Mouse (Mus musculus): ENCODE results near the gene Cage1. TPM values are rescaled to one million over a fixed set of nuclear protein-coding genes. Genes with fewer than 3 reads are reported as not detected.

Gene Cage1
- polyA plus RNA-seq, 1 experiment from 2014 or later, result 1.7 TPM

DNA sequence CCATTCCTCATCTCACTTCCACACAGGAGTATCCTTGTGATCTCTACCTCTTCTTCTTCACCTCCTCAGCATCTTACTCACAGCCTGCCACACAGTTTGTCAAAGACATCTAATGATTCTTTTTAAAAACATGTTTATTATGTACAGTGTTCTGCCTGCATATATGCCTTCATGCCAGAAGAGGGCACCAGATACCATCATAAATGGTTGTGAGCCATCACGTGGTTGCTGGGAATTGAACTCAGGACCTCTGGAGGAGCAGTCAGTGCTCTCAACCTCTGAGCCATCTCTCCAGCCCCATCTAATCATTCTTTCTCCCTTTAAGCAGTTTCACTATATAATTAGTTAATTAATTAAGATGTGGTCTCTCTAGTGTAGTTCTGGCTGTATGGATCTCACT, 34.4 kb downstream of the Cage1 start:
- no peak overlapping the region for H3K4me2 ChIP-seq (replicated peaks)
- 33% methylated on average over 1 of the region's 1 CpGs for WGBS
- no peak overlapping the region for H3K9ac ChIP-seq
- H3K36me3 ChIP-seq, result no peaks in the 10 kb centered on the region
- ATAC-seq (ENCODE audit: low FRiP score), result no peak
- 0 out of 2 replicates have a peak, but pooled peaks cover 3% of the 10 kb centered on the region for H3K27me3 ChIP-seq
- H3K4me1 ChIP-seq, result no peaks in the 10 kb centered on the region
- no peaks in the 10 kb centered on the region for H3K9me3 ChIP-seq (replicated peaks)
- H3K4me3 ChIP-seq, result no peak overlapping the region
- H3K27ac ChIP-seq, result no peak overlapping the region

DNA sequence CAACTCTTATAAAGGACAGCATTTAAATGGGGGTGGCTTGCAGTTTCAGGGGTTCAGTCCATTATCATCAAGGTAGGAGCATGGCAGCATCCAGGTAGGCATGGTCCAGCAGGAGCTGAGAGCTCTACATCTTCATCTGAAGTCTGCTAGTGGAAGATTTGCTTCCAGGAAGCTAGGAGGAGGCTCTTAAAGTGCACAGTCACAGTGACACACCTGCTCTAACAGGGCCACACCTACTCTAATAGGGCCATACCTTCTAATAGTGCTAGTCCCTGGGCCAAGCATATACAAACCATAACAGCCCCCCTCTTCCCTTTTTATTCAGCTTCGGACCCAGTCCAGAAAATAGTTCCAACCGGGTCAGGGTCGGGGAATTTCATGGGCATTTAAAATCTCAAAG, 37.2 kb downstream of the Cage1 start:
- H3K4me2 ChIP-seq (replicated peaks), result no peak overlapping the region
- 0 out of 2 replicates have a peak, but pooled peaks cover 3% of the 10 kb centered on the region for H3K27me3 ChIP-seq
- no peak overlapping the region for H3K4me3 ChIP-seq
- no peak overlapping the region for H3K27ac ChIP-seq
- ATAC-seq (ENCODE audit: low FRiP score), result no peak
- 90% methylated on average over 3 of the region's 3 CpGs for WGBS
- no peak overlapping the region for H3K9ac ChIP-seq
- H3K36me3 ChIP-seq, result no peaks in the 10 kb centered on the region
- H3K4me1 ChIP-seq, result no peaks in the 10 kb centered on the region
- no peaks in the 10 kb centered on the region for H3K9me3 ChIP-seq (replicated peaks)

DNA sequence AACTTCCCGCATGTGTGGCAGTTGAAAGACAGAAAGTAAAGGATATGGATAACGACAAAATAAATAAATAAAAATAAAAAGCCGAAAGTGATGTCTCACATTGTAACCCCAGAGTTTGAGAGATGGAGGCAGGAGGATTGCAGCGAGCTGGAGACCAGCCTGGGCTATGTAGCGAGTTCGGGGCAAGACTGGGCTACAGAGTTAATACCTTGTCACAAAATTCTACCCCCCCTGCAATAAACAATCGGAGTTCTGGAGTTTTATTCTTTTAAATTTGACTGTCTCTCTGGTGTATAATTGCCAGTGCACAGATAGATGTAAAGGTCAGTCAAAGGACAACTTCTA, 42.5 kb downstream of the Cage1 start:
- peak overlapping the region; percentile 93; the same call in 1 of the 2 replicates for H3K9ac ChIP-seq
- H3K27me3 ChIP-seq, result no peaks in the 10 kb centered on the region
- H3K4me2 ChIP-seq (replicated peaks), result peak overlapping the region; percentile 83
- WGBS, result 24% methylated on average over 7 of the region's 7 CpGs
- peak overlapping the region; percentile 95 for H3K27ac ChIP-seq
- no peaks in the 10 kb centered on the region for H3K9me3 ChIP-seq (replicated peaks)
- ATAC-seq (ENCODE audit: low FRiP score), result peak; percentile 62
- H3K36me3 ChIP-seq, result peaks cover 20% of the 10 kb centered on the region
- peaks cover 9% of the 10 kb centered on the region for H3K4me1 ChIP-seq
- H3K4me3 ChIP-seq, result peak overlapping the region; percentile 95

DNA sequence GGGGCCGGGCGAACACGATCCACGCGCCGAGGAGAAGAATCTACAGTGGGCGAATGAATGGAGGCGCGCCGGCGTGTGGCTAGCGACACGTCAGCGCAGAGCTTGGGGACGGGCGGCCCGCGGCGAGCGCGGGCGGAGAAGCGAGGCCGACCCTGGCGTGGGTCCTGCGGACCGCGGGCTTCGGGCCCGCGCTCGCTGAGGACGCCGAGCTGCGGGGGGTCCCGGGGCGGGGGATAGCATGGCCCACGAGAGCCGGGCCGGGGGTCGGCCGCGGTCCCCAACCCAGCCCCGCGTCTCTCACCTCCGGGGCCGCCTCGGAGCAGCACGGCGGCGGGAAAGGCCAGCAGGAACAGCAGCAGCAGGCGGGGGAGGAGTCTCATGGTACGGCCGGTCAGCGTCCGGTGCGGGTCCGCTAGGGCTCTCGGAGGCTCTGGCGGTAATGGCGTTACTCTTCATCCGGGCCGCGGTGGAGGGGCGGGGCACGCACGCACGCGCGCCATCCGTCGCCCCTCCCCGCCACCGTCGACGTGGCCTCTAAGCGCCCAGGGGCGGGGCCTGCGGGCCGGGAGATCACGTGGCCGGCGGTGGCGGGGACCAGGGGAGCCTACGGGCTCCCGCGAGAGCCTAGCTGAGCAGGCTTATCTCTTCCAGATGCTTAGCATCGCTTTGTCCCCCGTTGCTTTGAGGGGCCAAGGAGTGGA, 43.0 kb downstream of the Cage1 start, which contains the start of gene Ssr1:
TSS of gene Ssr1 (minus strand) at position 514 of the 701 bp plus-strand sequence.
- peaks cover 9% of the 10 kb centered on the region for H3K4me1 ChIP-seq
- peak within 1 kb of the TSS; percentile 83 for H3K4me2 ChIP-seq (replicated peaks)
- H3K9ac ChIP-seq, result peak within 1 kb of the TSS; percentile 93
- under 1% methylated on average over 82 of the region's 89 CpGs for WGBS
- peak within 1 kb of the TSS; percentile 95 for H3K4me3 ChIP-seq
- peak within 1 kb of the TSS; percentile 95 for H3K27ac ChIP-seq
- H3K9me3 ChIP-seq (replicated peaks), result no peaks in the 10 kb centered on the region
- peak; percentile 99 for ATAC-seq (ENCODE audit: low FRiP score)
- H3K27me3 ChIP-seq, result no peaks in the 10 kb centered on the region
- H3K36me3 ChIP-seq, result peaks cover 25% of the 10 kb centered on the region

DNA sequence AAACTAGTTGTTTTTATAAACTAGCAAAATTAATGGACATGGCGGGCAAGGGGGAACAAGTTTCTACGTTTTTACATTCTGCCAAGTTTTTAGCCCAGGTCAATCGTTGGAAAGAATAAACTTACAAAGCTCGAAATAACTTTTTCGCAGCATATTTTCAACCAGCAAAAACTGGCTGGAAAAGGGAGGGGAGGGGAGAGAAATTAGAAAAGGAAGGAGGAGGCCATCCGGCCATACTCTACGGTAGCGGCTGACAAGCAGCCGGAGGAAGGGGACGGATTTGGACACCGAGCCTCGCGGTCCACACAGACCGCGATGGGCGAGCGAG, 43.5 kb downstream of the Cage1 start:
- H3K27me3 ChIP-seq, result no peaks in the 10 kb centered on the region
- peak overlapping the region; percentile 83 for H3K4me2 ChIP-seq (replicated peaks)
- 1% methylated on average over 17 of the region's 17 CpGs for WGBS
- H3K4me3 ChIP-seq, result peak overlapping the region; percentile 95
- no peaks in the 10 kb centered on the region for H3K9me3 ChIP-seq (replicated peaks)
- H3K4me1 ChIP-seq, result peaks cover 9% of the 10 kb centered on the region
- peak overlapping the region; percentile 95 for H3K27ac ChIP-seq
- H3K36me3 ChIP-seq, result peaks cover 30% of the 10 kb centered on the region
- peak overlapping the region; percentile 93 for H3K9ac ChIP-seq
- no peak for ATAC-seq (ENCODE audit: low FRiP score)

DNA sequence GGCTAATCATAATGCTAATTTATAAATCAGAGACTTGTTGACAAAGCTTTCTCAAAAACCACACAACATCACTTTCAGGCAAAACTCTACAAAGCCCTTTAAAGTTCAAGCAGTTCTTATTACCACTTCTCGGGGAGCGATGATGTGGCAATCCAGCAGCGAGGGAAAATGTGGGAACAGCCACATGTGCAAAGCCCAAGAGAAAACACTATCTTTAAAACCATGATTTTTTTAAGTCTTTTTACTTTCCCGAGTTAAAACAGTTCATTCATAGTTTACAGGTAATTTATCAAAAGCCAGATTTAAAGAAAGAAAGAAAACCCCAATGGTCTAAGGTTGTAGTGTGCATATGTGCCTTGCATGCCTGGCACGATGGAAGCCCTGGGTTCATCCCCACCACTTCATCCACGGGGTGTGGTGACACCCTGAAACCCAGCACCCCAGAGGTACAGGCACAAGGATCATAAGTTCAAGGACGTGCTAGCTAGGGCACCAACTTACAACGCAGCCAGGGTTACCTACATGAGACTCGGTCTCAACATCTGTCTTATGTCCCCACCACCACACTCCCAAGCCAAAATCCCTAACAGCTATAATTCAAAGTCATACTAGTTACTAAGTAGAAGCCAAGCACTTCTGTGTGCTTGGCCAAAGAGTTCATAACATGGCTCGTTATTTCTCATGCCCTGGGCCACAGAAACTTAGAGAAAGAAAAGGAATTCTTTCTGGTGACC, 44.1 kb downstream of the Cage1 start:
- Histone ChIP-seq H3K36me3 (peaks cover 35% of the 10 kb centered on the region), H3K4me1 (peaks cover 9% of the 10 kb centered on the region), H3K4me2 (replicated peaks) (peak overlapping the region; percentile 83), H3K27me3 (no peaks in the 10 kb centered on the region), H3K9ac (peak overlapping the region; percentile 93), H3K9me3 (replicated peaks) (no peaks in the 10 kb centered on the region), H3K27ac (no peak overlapping the region), H3K4me3 (peak overlapping the region; percentile 95)
- no peak for ATAC-seq (ENCODE audit: low FRiP score)
- WGBS, result 15% methylated on average over 10 of the region's 10 CpGs

DNA sequence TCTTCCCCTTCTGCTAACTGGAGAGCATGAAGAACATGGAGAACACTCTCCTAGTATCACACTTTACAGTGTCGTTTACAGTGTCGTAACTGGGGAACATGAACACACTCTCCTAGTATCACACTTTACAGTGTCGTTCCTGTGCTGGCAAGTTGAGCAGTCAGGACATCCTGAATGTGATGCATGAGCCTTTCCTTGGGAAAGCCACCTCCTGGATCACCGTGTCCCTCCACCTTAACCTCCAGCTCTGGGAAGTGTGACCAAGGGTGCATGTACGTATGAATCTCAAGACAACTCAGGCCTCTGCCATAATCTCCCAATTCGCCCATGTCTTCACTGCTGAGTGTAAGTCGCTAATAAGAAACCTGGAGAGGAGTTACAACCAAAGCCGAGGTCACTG, 47.2 kb downstream of the Cage1 start:
- 94% methylated on average over 8 of the region's 8 CpGs for WGBS
- H3K4me3 ChIP-seq, result no peak overlapping the region
- H3K27ac ChIP-seq, result no peak overlapping the region
- H3K27me3 ChIP-seq, result no peaks in the 10 kb centered on the region
- peaks cover 9% of the 10 kb centered on the region for H3K4me1 ChIP-seq
- no peak for ATAC-seq (ENCODE audit: low FRiP score)
- peaks cover 62% of the 10 kb centered on the region for H3K36me3 ChIP-seq
- H3K4me2 ChIP-seq (replicated peaks), result no peak overlapping the region
- no peaks in the 10 kb centered on the region for H3K9me3 ChIP-seq (replicated peaks)
- H3K9ac ChIP-seq, result no peak overlapping the region

DNA sequence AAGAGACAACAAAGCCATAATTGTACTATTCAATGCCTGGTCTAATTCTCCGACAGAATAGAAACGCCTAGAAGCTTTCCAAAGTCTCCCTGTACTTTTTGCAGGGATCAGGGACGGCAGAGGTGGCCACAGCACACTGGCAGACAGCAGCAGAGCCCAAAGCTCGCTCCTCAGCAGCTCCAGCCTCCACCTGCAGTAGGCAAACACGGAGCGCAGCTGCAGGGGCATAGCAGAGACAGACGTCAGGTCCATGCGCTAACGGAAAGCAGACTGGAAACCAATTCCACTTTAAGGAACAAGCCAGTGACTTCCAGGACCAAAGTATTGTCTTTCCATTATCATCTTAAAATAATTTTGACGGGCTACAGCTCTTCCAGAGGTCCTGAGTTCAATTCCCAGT, 50.7 kb downstream of the Cage1 start:
- no peak overlapping the region for H3K4me2 ChIP-seq (replicated peaks)
- no peak overlapping the region for H3K27ac ChIP-seq
- ATAC-seq (ENCODE audit: low FRiP score), result no peak
- H3K36me3 ChIP-seq, result peaks cover 90% of the 10 kb centered on the region
- H3K9me3 ChIP-seq (replicated peaks), result no peaks in the 10 kb centered on the region
- H3K9ac ChIP-seq, result no peak overlapping the region
- H3K4me3 ChIP-seq, result no peak overlapping the region
- H3K4me1 ChIP-seq, result no peaks in the 10 kb centered on the region
- WGBS, result 82% methylated on average over 10 of the region's 10 CpGs
- H3K27me3 ChIP-seq, result no peaks in the 10 kb centered on the region

DNA sequence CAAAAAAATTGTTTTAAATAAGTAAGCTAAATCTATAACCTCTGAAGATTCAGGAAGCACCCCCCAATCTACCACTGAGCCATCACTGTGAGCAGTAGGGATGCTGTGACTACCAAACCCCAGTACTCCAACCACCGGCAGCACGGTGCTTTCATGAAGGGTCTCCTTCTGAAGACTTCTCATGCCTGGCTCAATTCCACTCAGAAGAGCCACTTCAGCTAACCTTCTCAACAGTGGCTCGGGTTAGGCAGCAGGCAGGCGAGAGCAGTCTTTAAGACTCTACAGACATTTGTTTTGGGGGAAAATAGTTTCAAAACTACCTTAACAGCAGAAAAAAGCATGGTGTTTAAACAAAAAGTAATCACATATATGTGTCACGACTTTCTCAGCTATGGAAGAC, 55.8 kb downstream of the Cage1 start:
- no peak overlapping the region for H3K9ac ChIP-seq
- H3K4me3 ChIP-seq, result no peak overlapping the region
- no peak overlapping the region for H3K27ac ChIP-seq
- no peaks in the 10 kb centered on the region for H3K4me1 ChIP-seq
- no peaks in the 10 kb centered on the region for H3K27me3 ChIP-seq
- peaks cover 77% of the 10 kb centered on the region for H3K36me3 ChIP-seq
- WGBS, result 94% methylated on average over 5 of the region's 5 CpGs
- H3K4me2 ChIP-seq (replicated peaks), result no peak overlapping the region
- H3K9me3 ChIP-seq (replicated peaks), result no peaks in the 10 kb centered on the region
- ATAC-seq (ENCODE audit: low FRiP score), result no peak

DNA sequence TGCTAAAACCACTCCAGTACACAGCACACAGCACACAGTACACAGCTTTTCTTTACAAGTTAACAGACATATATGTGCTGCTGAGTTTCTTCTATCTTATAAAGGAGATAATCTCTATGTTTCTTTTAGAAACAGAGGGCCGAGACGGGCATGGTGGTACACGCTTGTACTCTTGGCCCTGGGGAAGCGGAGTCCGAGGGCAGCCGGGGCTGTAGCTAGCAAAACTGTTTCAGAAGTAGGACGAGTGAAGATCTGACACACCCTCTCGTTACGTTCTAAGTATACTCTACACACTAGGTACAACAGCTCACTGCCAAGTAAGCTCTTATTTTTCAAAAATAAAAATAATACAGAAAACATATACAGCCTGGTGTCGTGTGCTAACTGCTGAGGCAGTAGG, 56.5 kb downstream of the Cage1 start:
- H3K36me3 ChIP-seq, result peaks cover 72% of the 10 kb centered on the region
- H3K27me3 ChIP-seq, result no peaks in the 10 kb centered on the region
- no peak overlapping the region for H3K9ac ChIP-seq
- WGBS, result 96% methylated on average over 10 of the region's 10 CpGs
- ATAC-seq (ENCODE audit: low FRiP score), result no peak
- H3K4me2 ChIP-seq (replicated peaks), result no peak overlapping the region
- no peak overlapping the region for H3K27ac ChIP-seq
- no peaks in the 10 kb centered on the region for H3K4me1 ChIP-seq
- no peak overlapping the region for H3K4me3 ChIP-seq
- H3K9me3 ChIP-seq (replicated peaks), result no peaks in the 10 kb centered on the region

DNA sequence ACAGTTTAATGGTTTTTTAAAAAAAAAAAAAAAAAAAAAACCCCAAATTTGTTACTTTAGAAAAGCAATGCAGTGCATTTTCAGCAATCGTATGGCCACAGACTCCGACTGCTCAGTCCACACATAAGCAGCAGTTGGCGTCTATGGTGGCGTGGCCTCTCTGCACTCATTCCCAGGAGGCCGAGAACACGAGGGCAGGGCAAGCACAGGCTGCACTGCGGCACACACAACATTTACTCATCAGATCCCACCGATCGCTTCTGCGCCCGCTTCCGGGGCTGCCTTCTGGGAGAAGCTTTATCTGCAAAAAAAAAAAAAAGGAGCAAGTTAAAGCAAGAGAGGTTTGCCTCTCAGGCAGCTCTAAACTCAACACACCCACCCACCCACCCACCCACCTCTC, 57.4 kb downstream of the Cage1 start:
- H3K27me3 ChIP-seq, result no peaks in the 10 kb centered on the region
- H3K4me2 ChIP-seq (replicated peaks), result no peak overlapping the region
- H3K36me3 ChIP-seq, result peaks cover 66% of the 10 kb centered on the region
- H3K9me3 ChIP-seq (replicated peaks), result no peaks in the 10 kb centered on the region
- no peak for ATAC-seq (ENCODE audit: low FRiP score)
- no peak overlapping the region for H3K4me3 ChIP-seq
- no peak overlapping the region for H3K9ac ChIP-seq
- no peak overlapping the region for H3K27ac ChIP-seq
- H3K4me1 ChIP-seq, result no peaks in the 10 kb centered on the region
- WGBS, result 93% methylated on average over 12 of the region's 12 CpGs

DNA sequence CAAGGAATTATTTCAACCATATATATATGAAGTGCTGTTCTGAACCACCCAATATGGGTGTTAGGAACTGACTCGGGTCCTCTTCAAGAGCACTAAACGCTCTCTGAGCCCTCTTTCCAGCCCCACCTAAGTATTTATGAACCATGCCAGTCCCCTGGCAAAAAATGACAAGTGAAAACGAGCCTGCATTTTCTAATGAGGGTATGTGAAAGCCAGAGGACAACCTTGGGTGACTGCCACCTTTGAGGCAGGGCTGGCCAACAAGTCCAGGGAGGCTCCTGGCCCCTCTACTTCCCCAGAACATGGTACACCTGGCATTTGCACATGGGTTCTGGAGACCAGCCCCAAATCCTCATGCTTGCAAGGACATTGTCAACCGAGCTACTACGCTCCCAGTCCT, 62.1 kb downstream of the Cage1 start:
- H3K36me3 ChIP-seq, result peaks cover 25% of the 10 kb centered on the region
- 93% methylated on average over 5 of the region's 5 CpGs for WGBS
- H3K9me3 ChIP-seq (replicated peaks), result no peaks in the 10 kb centered on the region
- H3K4me1 ChIP-seq, result no peaks in the 10 kb centered on the region
- H3K27me3 ChIP-seq, result no peaks in the 10 kb centered on the region
- H3K27ac ChIP-seq, result no peak overlapping the region
- H3K9ac ChIP-seq, result no peak overlapping the region
- no peak overlapping the region for H3K4me3 ChIP-seq
- no peak for ATAC-seq (ENCODE audit: low FRiP score)
- H3K4me2 ChIP-seq (replicated peaks), result no peak overlapping the region

DNA sequence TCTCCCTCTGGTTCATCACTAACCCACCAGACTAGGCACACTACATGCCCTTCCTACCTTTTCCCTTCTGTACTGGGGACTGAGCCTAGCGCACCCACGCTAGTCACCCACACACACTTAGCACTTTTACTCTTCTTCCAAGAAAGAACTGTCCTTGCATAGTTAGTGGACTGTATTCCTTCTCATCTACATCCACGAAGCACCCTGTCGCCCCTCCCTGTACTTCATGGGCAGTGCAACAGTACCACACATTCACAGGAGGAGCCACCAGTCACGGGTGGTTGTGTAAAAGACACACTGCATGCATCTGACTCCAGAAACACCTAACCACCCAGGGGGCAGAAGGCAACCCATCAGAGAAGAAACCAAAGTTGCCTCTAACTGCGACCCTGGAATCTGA, 62.8 kb downstream of the Cage1 start:
- 82% methylated on average over 6 of the region's 6 CpGs for WGBS
- no peak overlapping the region for H3K9ac ChIP-seq
- ATAC-seq (ENCODE audit: low FRiP score), result no peak
- no peaks in the 10 kb centered on the region for H3K27me3 ChIP-seq
- H3K4me1 ChIP-seq, result no peaks in the 10 kb centered on the region
- H3K4me3 ChIP-seq, result no peak overlapping the region
- H3K4me2 ChIP-seq (replicated peaks), result no peak overlapping the region
- no peak overlapping the region for H3K27ac ChIP-seq
- H3K36me3 ChIP-seq, result peaks cover 18% of the 10 kb centered on the region
- no peaks in the 10 kb centered on the region for H3K9me3 ChIP-seq (replicated peaks)

Data from hindbrain, embryonic 12.5 days (tissue).